Mouse (Mus musculus) cortical plate, adult 2 months (tissue): Measurements from ENCODE around the gene Btbd16. TPM values are rescaled to one million over a fixed set of nuclear protein-coding genes. Genes with fewer than 3 reads are reported as not detected.

Experiments
- H3K27ac ChIP-seq: fragments of 200-500 bp; 2 replicates; pipeline ENCODE4 v1.5.1; 2012; ENCODE audit warnings: low read length, control low read depth, inconsistent platforms; ENCODE audit not compliant: insufficient read depth
- H3K4me1 ChIP-seq: fragments of 200-500 bp; 2 replicates; pipeline ENCODE4 v1.6.1; 2011; ENCODE audit warnings: low read length; ENCODE audit not compliant: control insufficient read depth, insufficient read depth
- H3K4me3 ChIP-seq: fragments of 200-500 bp; 2 replicates; pipeline ENCODE4 v1.5.1; 2011; ENCODE audit warnings: mild to moderate bottlenecking, low read length, control low read depth; ENCODE audit not compliant: insufficient read depth
- CTCF ChIP-seq: fragments of 200-500 bp; IDR thresholded peaks from 2 replicates; pipeline ENCODE4 v1.5.1; 2011; ENCODE audit warnings: mild to moderate bottlenecking, control low read depth, low read length; ENCODE audit not compliant: insufficient read depth; ENCODE audit errors: extremely low read depth
- POLR2A ChIP-seq: fragments of 200-500 bp; IDR thresholded peaks from 2 replicates; pipeline ENCODE4 v1.6.1; 2011; ENCODE audit warnings: mild to moderate bottlenecking, low read length, control low read depth; ENCODE audit not compliant: insufficient read depth; ENCODE audit errors: extremely low read depth
- polyA plus RNA-seq: library from polyadenylated mRNA; depleted of rRNA; stranded (reverse); fragments of >200 nt; gene quantifications from 2 replicates; pipeline ENCODE4 v1.2.3, GENCODE M21; 2012

The Btbd16 gene
- polyA plus RNA-seq, 1 experiment, result 0.86 TPM

DNA sequence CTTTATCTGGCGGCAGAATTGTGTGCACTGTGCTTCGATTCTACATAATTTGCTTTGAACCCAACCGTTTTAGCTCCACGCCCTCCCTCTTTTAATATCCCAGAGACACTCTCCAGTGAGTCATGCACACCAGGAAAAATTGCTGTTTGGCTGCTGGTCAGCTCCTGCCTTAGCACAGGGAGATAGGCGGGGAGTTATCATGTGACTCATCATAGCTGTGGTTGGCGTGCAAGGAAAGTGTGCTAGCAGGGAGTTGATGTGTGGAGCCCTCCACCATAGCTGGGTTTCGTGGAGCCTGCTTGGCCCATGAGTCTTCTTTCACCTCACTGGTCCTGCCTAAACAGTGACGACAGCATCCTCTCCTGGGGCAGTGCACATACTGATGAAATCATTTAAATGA is 33.9 kb downstream of the Btbd16 start:
- Histone ChIP-seq H3K27ac (peak overlapping the region; percentile 35; the same call in 1 of the 2 replicates), H3K4me3 (no peak overlapping the region), H3K4me1 (peaks cover 3% of the 10 kb centered on the region)
- TF ChIP-seq POLR2A (0 out of 2 replicates have a peak, but pooled peaks have one; percentile 21), CTCF (no peak)

DNA sequence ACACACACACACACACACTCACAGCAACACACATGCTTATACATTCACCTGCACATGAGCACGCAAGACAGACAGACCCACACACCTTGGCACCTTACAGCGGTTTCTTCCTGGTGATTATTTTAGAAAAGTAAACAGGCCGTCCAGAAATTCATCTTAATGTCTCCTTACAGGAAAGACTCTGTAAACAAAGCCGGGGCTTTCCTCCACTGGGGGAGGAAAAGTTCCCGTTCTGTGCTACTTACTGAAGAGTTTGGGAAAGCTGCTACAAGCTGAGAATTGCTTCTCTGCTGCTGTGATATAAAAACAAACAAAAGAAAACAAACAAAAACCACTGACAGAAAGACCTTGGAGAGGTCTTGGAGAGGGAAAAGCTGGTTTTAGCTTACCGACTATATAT is 34.8 kb downstream of the Btbd16 start:
- TF ChIP-seq POLR2A (no peak), CTCF (no peak)
- H3K27ac ChIP-seq, result no peak overlapping the region
- H3K4me3 ChIP-seq, result no peak overlapping the region
- peaks cover 3% of the 10 kb centered on the region for H3K4me1 ChIP-seq

DNA sequence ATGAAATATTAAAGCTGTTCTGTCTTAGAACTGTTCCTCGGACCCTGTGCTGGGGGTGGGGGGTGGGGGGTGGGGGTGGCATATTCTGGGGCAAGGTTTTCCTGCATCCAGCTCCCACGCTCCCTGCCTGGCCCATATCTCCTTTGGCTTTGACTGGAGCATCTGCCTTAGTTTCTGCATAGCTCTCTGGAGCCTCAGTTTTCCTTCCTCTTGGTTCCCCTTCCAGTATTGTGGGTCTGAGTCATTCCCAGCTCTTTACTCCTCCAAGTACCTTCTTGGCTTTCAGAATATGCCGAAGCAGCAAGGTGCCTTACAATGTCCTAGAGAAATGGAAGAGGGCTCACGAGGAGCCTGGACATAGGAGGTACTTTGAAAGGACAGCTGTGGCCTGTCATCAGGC is 36.4 kb downstream of the Btbd16 start:
- peaks cover 3% of the 10 kb centered on the region for H3K4me1 ChIP-seq
- TF ChIP-seq CTCF (no peak), POLR2A (no peak)
- no peak overlapping the region for H3K4me3 ChIP-seq
- no peak overlapping the region for H3K27ac ChIP-seq

DNA sequence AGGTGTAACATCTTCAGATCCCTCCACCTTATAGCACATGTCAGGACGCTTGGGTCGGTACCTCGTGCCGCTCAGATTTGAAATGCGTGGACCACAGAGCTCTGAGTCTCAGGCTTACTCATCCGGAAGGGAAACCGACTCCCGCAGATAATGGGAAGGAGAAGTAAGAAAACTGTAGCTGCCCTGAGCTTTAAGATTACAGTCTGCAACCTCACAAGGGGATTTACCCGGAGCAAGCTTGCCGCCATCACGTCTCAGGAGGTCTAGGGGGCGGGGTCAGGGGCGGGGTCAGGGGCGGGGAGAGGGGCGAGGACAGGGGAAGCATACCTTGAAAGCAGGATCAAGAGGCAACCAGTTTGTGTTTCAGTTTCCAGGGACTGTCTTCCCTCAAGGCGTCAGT is 38.5 kb downstream of the Btbd16 start:
- Histone ChIP-seq H3K4me1 (peaks cover 3% of the 10 kb centered on the region), H3K4me3 (no peak overlapping the region), H3K27ac (no peak overlapping the region)
- no peak for TF ChIP-seq POLR2A

DNA sequence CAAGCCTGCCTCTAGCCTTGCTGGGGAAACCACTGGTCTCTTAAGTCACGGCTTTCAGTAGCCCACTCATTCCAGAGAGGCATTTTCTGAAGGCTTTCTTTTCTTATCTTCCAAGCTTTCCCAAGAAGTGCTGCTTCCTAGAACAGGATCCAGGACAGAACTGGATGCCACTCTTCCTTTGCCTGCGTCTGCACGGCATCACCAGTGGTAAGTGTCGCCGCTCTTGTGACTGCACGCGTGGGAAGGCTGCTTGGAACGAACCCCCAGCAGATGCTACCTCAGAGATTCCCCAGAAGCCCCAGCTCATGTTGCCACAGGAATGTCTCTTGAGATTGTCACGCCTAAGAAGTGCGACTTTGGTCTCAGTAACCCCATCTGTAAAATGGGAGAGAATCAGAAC is 41.7 kb downstream of the Btbd16 start:
- no peak for TF ChIP-seq POLR2A
- no peak for TF ChIP-seq CTCF
- H3K4me3 ChIP-seq, result no peak overlapping the region
- H3K27ac ChIP-seq, result no peak overlapping the region
- H3K4me1 ChIP-seq, result peaks cover 2% of the 10 kb centered on the region; the same call in 1 of the 2 replicates

DNA sequence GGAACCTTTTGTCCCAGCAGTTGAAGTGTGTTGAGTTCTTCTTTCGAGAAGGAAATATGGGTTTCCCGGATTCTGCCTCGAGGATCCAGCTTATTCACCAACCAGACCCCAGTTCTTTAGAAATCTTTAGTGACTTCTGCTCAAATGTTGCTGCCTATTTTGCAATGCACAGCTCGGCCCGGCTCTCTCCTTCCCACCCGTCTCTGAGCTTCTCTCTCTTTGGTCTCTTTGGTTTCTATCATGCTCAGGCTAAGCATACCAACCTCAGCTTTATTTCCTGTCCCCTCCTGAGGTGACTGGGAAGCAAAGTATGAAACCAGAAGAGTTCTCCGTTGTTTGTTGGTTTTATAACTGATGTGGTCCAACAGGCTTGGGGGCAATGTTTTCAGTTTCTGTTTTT is 42.4 kb downstream of the Btbd16 start:
- Histone ChIP-seq H3K4me3 (no peak overlapping the region), H3K27ac (no peak overlapping the region), H3K4me1 (peaks cover 2% of the 10 kb centered on the region; the same call in 1 of the 2 replicates)
- TF ChIP-seq POLR2A (no peak), CTCF (no peak)

DNA sequence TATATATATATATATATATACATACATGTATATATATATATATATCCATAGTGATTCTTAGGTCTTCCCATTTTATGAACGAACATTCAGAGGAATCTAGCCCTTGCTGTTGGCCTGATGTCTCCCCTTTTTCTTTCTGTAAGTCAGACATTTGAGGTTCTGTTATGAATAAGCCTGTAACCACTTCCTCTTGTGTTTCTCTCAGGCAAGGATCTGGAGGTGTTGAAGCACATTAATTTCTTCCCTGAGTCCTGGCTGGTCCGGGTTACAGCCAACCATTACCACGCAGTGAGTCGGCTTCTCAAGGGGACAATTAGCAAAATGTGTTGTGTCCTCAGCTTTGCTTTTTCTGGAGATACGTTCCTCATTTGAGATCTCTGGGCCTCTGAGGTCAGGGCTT is 44.9 kb downstream of the Btbd16 start:
- Histone ChIP-seq H3K4me3 (no peak overlapping the region), H3K4me1 (peaks cover 2% of the 10 kb centered on the region; the same call in 1 of the 2 replicates), H3K27ac (0 out of 2 replicates have a peak overlapping the region, but pooled peaks have one; percentile 42)
- no peak for TF ChIP-seq POLR2A
- no peak for TF ChIP-seq CTCF

DNA sequence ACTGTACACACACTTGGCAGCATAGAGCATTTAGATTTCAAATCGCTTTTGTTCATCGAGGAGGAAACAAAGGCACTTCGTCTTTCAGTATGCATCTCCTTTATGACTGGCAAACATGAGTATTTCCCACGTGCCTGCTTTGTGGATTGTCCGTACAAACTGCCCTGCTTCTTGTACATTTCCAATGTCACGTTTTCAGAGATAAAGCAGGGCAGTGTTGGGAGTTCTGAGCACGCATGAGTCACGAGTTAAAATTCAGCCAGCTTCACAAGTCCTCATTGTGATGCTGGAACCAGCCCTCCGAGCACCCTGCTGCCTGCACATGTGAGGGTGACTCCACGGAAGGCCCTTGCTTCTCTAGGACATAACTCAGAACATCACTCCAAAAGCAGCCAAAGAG is 45.8 kb downstream of the Btbd16 start:
- Histone ChIP-seq H3K27ac (peak overlapping the region; percentile 7; the same call in 1 of the 2 replicates), H3K4me3 (no peak overlapping the region), H3K4me1 (peaks cover 2% of the 10 kb centered on the region; the same call in 1 of the 2 replicates)
- TF ChIP-seq CTCF (no peak), POLR2A (no peak)

DNA sequence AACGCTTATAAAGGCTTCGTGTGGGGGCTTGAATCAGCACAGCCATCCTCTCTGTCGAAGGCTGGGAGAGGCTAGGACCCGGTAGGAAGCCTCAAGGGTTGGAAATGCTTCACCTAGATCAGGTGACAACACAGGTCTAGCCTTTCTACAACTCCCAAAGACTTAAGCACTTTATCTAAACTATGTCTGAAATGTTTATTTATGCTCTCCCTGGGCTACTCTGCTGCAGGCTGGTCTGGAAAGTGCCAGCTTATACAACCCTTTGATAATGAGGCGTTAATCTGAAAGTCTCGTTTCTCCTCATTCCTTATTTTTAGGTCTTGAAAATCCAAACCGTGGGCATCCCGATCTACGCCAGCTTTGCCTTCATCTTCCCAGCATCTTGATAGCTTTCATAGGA is 50.1 kb downstream of the Btbd16 start:
- no peak overlapping the region for H3K27ac ChIP-seq
- peaks cover under 1% of the 10 kb centered on the region; the same call in 1 of the 2 replicates for H3K4me1 ChIP-seq
- TF ChIP-seq CTCF (no peak), POLR2A (no peak)

DNA sequence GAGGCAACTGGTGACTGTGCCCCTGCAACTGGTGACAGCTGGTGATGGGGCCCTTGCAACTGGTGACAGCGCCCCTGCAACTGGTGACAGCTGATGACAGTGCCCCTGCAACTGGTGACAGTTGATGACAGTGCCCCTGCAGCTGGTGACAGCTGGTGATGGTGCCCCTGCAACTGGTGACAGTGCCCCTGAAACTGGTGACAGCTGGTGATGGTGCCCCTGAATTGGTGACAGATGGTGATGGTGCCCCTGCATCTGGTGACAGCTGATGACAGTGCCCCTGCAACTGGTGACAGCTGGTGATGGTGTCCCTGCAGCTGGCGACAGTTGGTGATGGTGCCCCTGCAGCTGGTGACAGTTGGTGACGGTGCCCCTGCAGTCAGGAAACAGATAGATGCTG is 52.5 kb downstream of the Btbd16 start:
- Histone ChIP-seq H3K27ac (no peak overlapping the region), H3K4me1 (no peaks in the 10 kb centered on the region), H3K4me3 (no peak overlapping the region)
- TF ChIP-seq POLR2A (no peak), CTCF (no peak)

More for the DNA sequence above, 50.1 kb downstream of the Btbd16 start:
- no peak overlapping the region for H3K4me3 ChIP-seq
